Mouse (Mus musculus): Measurements from ENCODE around the gene Katnb1. TPM values are rescaled to one million over a fixed set of nuclear protein-coding genes. Genes with fewer than 3 reads are reported as not detected.

Katnb1 gene
- polyA plus RNA-seq (2015; fragmentation: Nextera tagmentation; extraction: Ambion mirVana): 14.8 and 15.4 TPM in 2 replicates

GRCm38 (mm10) chr8:95080381-95081341, at the start of gene Katnb1:
TSS of gene Katnb1 (plus strand) at chr8:95081186.
- Histone ChIP-seq H3K27ac (peak within 1 kb of the TSS; percentile 78), H3K9me3 (replicated peaks) (no peaks in the 10 kb centered on the region), H3K4me1 (replicated peaks) (peaks cover 44% of the 10 kb centered on the region), H3K27me3 (no peaks in the 10 kb centered on the region), H3K4me3 (replicated peaks) (peak within 1 kb of the TSS; percentile 88), H3K36me3 (peaks cover 6% of the 10 kb centered on the region; the same call in 1 of the 2 replicates), H3K9ac (peak within 1 kb of the TSS; percentile 86), H3K4me2 (peak within 1 kb of the TSS; percentile 89)
- DNase-seq (peak; percentile 98), ATAC-seq (ENCODE audit: low read depth) (peak; percentile 93)
- under 1% methylated on average over 47 of the region's 47 CpGs for WGBS (ENCODE audit: insufficient replicate concordance)

- 44% methylated on average over 7 of the region's 7 CpGs for WGBS (ENCODE audit: insufficient replicate concordance)
- no peak overlapping the region for H3K4me2 ChIP-seq
- no peaks in the 10 kb centered on the region; the same call in 1 of the 2 replicates for H3K4me1 ChIP-seq (replicated peaks)
- no peak overlapping the region for H3K9ac ChIP-seq
- no peak overlapping the region for H3K27ac ChIP-seq
- no peaks in the 10 kb centered on the region for H3K9me3 ChIP-seq (replicated peaks)
- 0 out of 2 replicates have a peak, but pooled peaks have one; percentile 43 for ATAC-seq (ENCODE audit: low read depth)
- H3K36me3 ChIP-seq: no peaks in the 10 kb centered on the region
- no peak for DNase-seq
- H3K27me3 ChIP-seq: no peaks in the 10 kb centered on the region
- no peak overlapping the region for H3K4me3 ChIP-seq (replicated peaks)
Observed at GRCm38 (mm10) chr8:95037106-95037925, 43.7 kb upstream of the Katnb1 start.

- H3K9me3 ChIP-seq (replicated peaks): no peaks in the 10 kb centered on the region
- no peak overlapping the region for H3K4me2 ChIP-seq
- H3K4me3 ChIP-seq (replicated peaks): no peak overlapping the region
- 53% methylated on average over 6 of the region's 6 CpGs for WGBS (ENCODE audit: insufficient replicate concordance)
- ATAC-seq (ENCODE audit: low read depth): peak; percentile 66
- H3K9ac ChIP-seq: no peak overlapping the region
- no peaks in the 10 kb centered on the region; the same call in 1 of the 2 replicates for H3K4me1 ChIP-seq (replicated peaks)
- no peak for DNase-seq
- H3K36me3 ChIP-seq: no peaks in the 10 kb centered on the region
- H3K27ac ChIP-seq: peak overlapping the region; percentile 84
- H3K27me3 ChIP-seq: no peaks in the 10 kb centered on the region
Observed at GRCm38 (mm10) chr8:95041883-95042784, 38.9 kb upstream of the Katnb1 start.

- H3K4me1 ChIP-seq (replicated peaks): peaks cover 10% of the 10 kb centered on the region; the same call in 1 of the 2 replicates
- no peak overlapping the region for H3K4me2 ChIP-seq
- DNase-seq (no peak), ATAC-seq (ENCODE audit: low read depth) (no peak)
- H3K27me3 ChIP-seq: no peaks in the 10 kb centered on the region
- no peak overlapping the region for H3K27ac ChIP-seq
- WGBS (ENCODE audit: insufficient replicate concordance): 57% methylated on average over 4 of the region's 4 CpGs
- H3K36me3 ChIP-seq: no peaks in the 10 kb centered on the region
- no peaks in the 10 kb centered on the region for H3K9me3 ChIP-seq (replicated peaks)
- H3K9ac ChIP-seq: no peak overlapping the region
- H3K4me3 ChIP-seq (replicated peaks): no peak overlapping the region
Observed at GRCm38 (mm10) chr8:95044811-95045210, 36.2 kb upstream of the Katnb1 start.

GRCm38 (mm10) chr8:95046982-95047381, 34.0 kb upstream of the Katnb1 start:
- H3K4me3 ChIP-seq (replicated peaks): no peak overlapping the region
- no peak overlapping the region for H3K9ac ChIP-seq
- H3K9me3 ChIP-seq (replicated peaks): no peaks in the 10 kb centered on the region
- DNase-seq (no peak), ATAC-seq (ENCODE audit: low read depth) (peak; percentile 12; the same call in 1 of the 2 replicates)
- peaks cover 10% of the 10 kb centered on the region; the same call in 1 of the 2 replicates for H3K4me1 ChIP-seq (replicated peaks)
- H3K36me3 ChIP-seq: no peaks in the 10 kb centered on the region
- no peaks in the 10 kb centered on the region for H3K27me3 ChIP-seq
- 16% methylated on average over 3 of the region's 3 CpGs for WGBS (ENCODE audit: insufficient replicate concordance)
- no peak overlapping the region for H3K4me2 ChIP-seq
- no peak overlapping the region for H3K27ac ChIP-seq

- no peak for DNase-seq
- Histone ChIP-seq H3K9ac (no peak overlapping the region), H3K27me3 (no peaks in the 10 kb centered on the region), H3K4me3 (replicated peaks) (no peak overlapping the region), H3K36me3 (no peaks in the 10 kb centered on the region), H3K27ac (peak overlapping the region; percentile 67), H3K4me1 (replicated peaks) (0 out of 2 replicates have a peak, but pooled peaks cover 10% of the 10 kb centered on the region), H3K9me3 (replicated peaks) (no peaks in the 10 kb centered on the region), H3K4me2 (no peak overlapping the region)
- no peak for ATAC-seq (ENCODE audit: low read depth)
- WGBS (ENCODE audit: insufficient replicate concordance): 52% methylated on average over 6 of the region's 6 CpGs
Observed at GRCm38 (mm10) chr8:95047884-95048680, 32.9 kb upstream of the Katnb1 start.

- WGBS (ENCODE audit: insufficient replicate concordance): 25% methylated on average over 2 of the region's 2 CpGs
- ATAC-seq (ENCODE audit: low read depth): no peak
- H3K27me3 ChIP-seq: no peaks in the 10 kb centered on the region
Observed at GRCm38 (mm10) chr8:95049636-95050035, 31.4 kb upstream of the Katnb1 start.

GRCm38 (mm10) chr8:95054438-95054837, 26.5 kb upstream of the Katnb1 start:
- Histone ChIP-seq H3K36me3 (no peaks in the 10 kb centered on the region), H3K4me2 (no peak overlapping the region), H3K9me3 (replicated peaks) (no peaks in the 10 kb centered on the region), H3K27me3 (no peaks in the 10 kb centered on the region), H3K27ac (no peak overlapping the region; the same call in 1 of the 2 replicates), H3K4me1 (replicated peaks) (peaks cover 48% of the 10 kb centered on the region), H3K9ac (no peak overlapping the region), H3K4me3 (replicated peaks) (no peak overlapping the region)
- peak; percentile 34 for DNase-seq
- WGBS (ENCODE audit: insufficient replicate concordance): 38% methylated on average over 6 of the region's 6 CpGs
- ATAC-seq (ENCODE audit: low read depth): peak; percentile 57

More at GRCm38 (mm10) chr8:95049636-95050035, 31.4 kb upstream of the Katnb1 start:
- no peaks in the 10 kb centered on the region for H3K36me3 ChIP-seq
- no peak for DNase-seq
- H3K9ac ChIP-seq: no peak overlapping the region
- H3K9me3 ChIP-seq (replicated peaks): no peaks in the 10 kb centered on the region
- H3K4me2 ChIP-seq: no peak overlapping the region
- no peak overlapping the region for H3K27ac ChIP-seq
- peaks cover 15% of the 10 kb centered on the region for H3K4me1 ChIP-seq (replicated peaks)
- no peak overlapping the region for H3K4me3 ChIP-seq (replicated peaks)

- Histone ChIP-seq H3K4me2 (no peak within 1 kb of the TSS; the same call in 1 of the 2 replicates), H3K9ac (no peak within 1 kb of the TSS), H3K36me3 (no peaks in the 10 kb centered on the region), H3K27me3 (no peaks in the 10 kb centered on the region), H3K27ac (peak within 1 kb of the TSS; percentile 16; the same call in 1 of the 2 replicates), H3K4me1 (replicated peaks) (peaks cover 52% of the 10 kb centered on the region), H3K9me3 (replicated peaks) (no peaks in the 10 kb centered on the region), H3K4me3 (replicated peaks) (no peak within 1 kb of the TSS)
- WGBS (ENCODE audit: insufficient replicate concordance): 30% methylated on average over 2 of the region's 2 CpGs
- peak; percentile 21 for DNase-seq
- peak; percentile 35; the same call in 1 of the 2 replicates for ATAC-seq (ENCODE audit: low read depth)
Observed at GRCm38 (mm10) chr8:95054927-95055510, 26.0 kb upstream of the Katnb1 start, which contains the start of gene Drc7. TSS of gene Drc7 (plus strand) at chr8:95055103.

Measured in liver, embryonic 13.5 days (tissue).